Mouse (Mus musculus): ENCODE measurements at regions not wholly inside any gene's neighbourhood (a gene's known extent, or its start where the extent isn't known, plus 50 kb on each side); places are given as distances from the start of the nearest gene placed in this dataset.
A peak's percentile ranks its signal among the peaks of the same experiment; 100 is the strongest.

GRCm38 (mm10) chr15:67388514-67388913 lies 887.8 kb upstream of the Lrrc6 start:
- no peak for ATAC-seq (replicated peaks in 1 of 2; ENCODE audit: insufficient read depth in 1 of 2, low FRiP score in 2 of 2, low TSS enrichment in 1 of 2, low read depth in 1 of 2, poor library complexity in 2 of 2, severe bottlenecking in 2 of 2)

- no peak for ATAC-seq (replicated peaks in 1 of 2; ENCODE audit: insufficient read depth in 1 of 2, low FRiP score in 2 of 2, low TSS enrichment in 1 of 2, low read depth in 1 of 2, poor library complexity in 2 of 2, severe bottlenecking in 2 of 2)
Observed at GRCm38 (mm10) chr15:67386896-67387295, 886.2 kb upstream of the Lrrc6 start.

- ATAC-seq (replicated peaks in 1 of 2; ENCODE audit: insufficient read depth in 1 of 2, low FRiP score in 2 of 2, low TSS enrichment in 1 of 2, low read depth in 1 of 2, poor library complexity in 2 of 2, severe bottlenecking in 2 of 2): no peak
Observed at GRCm38 (mm10) chr15:67373599-67373998, 872.9 kb upstream of the Lrrc6 start.

- ATAC-seq (replicated peaks in 1 of 2; ENCODE audit: insufficient read depth in 1 of 2, low FRiP score in 2 of 2, low TSS enrichment in 1 of 2, low read depth in 1 of 2, poor library complexity in 2 of 2, severe bottlenecking in 2 of 2): no peak
Observed at GRCm38 (mm10) chr15:67373030-67373429, 872.3 kb upstream of the Lrrc6 start.

GRCm38 (mm10) chr15:67364099-67364756 lies 863.5 kb upstream of the Lrrc6 start:
- no peak for ATAC-seq (replicated peaks in 1 of 2; ENCODE audit: insufficient read depth in 1 of 2, low FRiP score in 2 of 2, low TSS enrichment in 1 of 2, low read depth in 1 of 2, poor library complexity in 2 of 2, severe bottlenecking in 2 of 2)

GRCm38 (mm10) chr15:67361012-67361571 lies 860.4 kb upstream of the Lrrc6 start:
- 0 out of 4 replicates have a peak, but pooled peaks of 1 of the 2 experiments have one; percentile 22 for ATAC-seq (replicated peaks in 1 of 2; ENCODE audit: insufficient read depth in 1 of 2, low FRiP score in 2 of 2, low TSS enrichment in 1 of 2, low read depth in 1 of 2, poor library complexity in 2 of 2, severe bottlenecking in 2 of 2)

- no peak for ATAC-seq (replicated peaks in 1 of 2; ENCODE audit: insufficient read depth in 1 of 2, low FRiP score in 2 of 2, low TSS enrichment in 1 of 2, low read depth in 1 of 2, poor library complexity in 2 of 2, severe bottlenecking in 2 of 2)
Observed at GRCm38 (mm10) chr15:67357867-67358266, 857.2 kb upstream of the Lrrc6 start.

- no peak for ATAC-seq (replicated peaks in 1 of 2; ENCODE audit: insufficient read depth in 1 of 2, low FRiP score in 2 of 2, low TSS enrichment in 1 of 2, low read depth in 1 of 2, poor library complexity in 2 of 2, severe bottlenecking in 2 of 2)
Observed at GRCm38 (mm10) chr15:67355334-67355733, 854.6 kb upstream of the Lrrc6 start.

GRCm38 (mm10) chr15:67354598-67355159 lies 854.0 kb upstream of the Lrrc6 start:
- no peak for ATAC-seq (replicated peaks in 1 of 2; ENCODE audit: insufficient read depth in 1 of 2, low FRiP score in 2 of 2, low TSS enrichment in 1 of 2, low read depth in 1 of 2, poor library complexity in 2 of 2, severe bottlenecking in 2 of 2)

GRCm38 (mm10) chr15:67349501-67349900 lies 848.8 kb upstream of the Lrrc6 start:
- ATAC-seq (replicated peaks in 1 of 2; ENCODE audit: insufficient read depth in 1 of 2, low FRiP score in 2 of 2, low TSS enrichment in 1 of 2, low read depth in 1 of 2, poor library complexity in 2 of 2, severe bottlenecking in 2 of 2): no peak

GRCm38 (mm10) chr15:67345179-67346148 lies 844.8 kb upstream of the Lrrc6 start:
- ATAC-seq (replicated peaks in 1 of 2; ENCODE audit: insufficient read depth in 1 of 2, low FRiP score in 2 of 2, low TSS enrichment in 1 of 2, low read depth in 1 of 2, poor library complexity in 2 of 2, severe bottlenecking in 2 of 2): peak; percentile 81 to 86; a peak in 3 of 4 replicates

GRCm38 (mm10) chr15:67342050-67342449 lies 841.3 kb upstream of the Lrrc6 start:
- no peak for ATAC-seq (replicated peaks in 1 of 2; ENCODE audit: insufficient read depth in 1 of 2, low FRiP score in 2 of 2, low TSS enrichment in 1 of 2, low read depth in 1 of 2, poor library complexity in 2 of 2, severe bottlenecking in 2 of 2)

GRCm38 (mm10) chr15:67337040-67337395 lies 836.3 kb upstream of the Lrrc6 start:
- ATAC-seq (replicated peaks in 1 of 2; ENCODE audit: insufficient read depth in 1 of 2, low FRiP score in 2 of 2, low TSS enrichment in 1 of 2, low read depth in 1 of 2, poor library complexity in 2 of 2, severe bottlenecking in 2 of 2): no peak

- no peak for ATAC-seq (replicated peaks in 1 of 2; ENCODE audit: insufficient read depth in 1 of 2, low FRiP score in 2 of 2, low TSS enrichment in 1 of 2, low read depth in 1 of 2, poor library complexity in 2 of 2, severe bottlenecking in 2 of 2)
Observed at GRCm38 (mm10) chr15:67336294-67337039, 835.8 kb upstream of the Lrrc6 start.

- ATAC-seq (replicated peaks in 1 of 2; ENCODE audit: insufficient read depth in 1 of 2, low FRiP score in 2 of 2, low TSS enrichment in 1 of 2, low read depth in 1 of 2, poor library complexity in 2 of 2, severe bottlenecking in 2 of 2): no peak
Observed at GRCm38 (mm10) chr15:67332521-67332920, 831.8 kb upstream of the Lrrc6 start.

GRCm38 (mm10) chr15:67320292-67320691 lies 819.6 kb upstream of the Lrrc6 start:
- ATAC-seq (replicated peaks in 1 of 2; ENCODE audit: insufficient read depth in 1 of 2, low FRiP score in 2 of 2, low TSS enrichment in 1 of 2, low read depth in 1 of 2, poor library complexity in 2 of 2, severe bottlenecking in 2 of 2): no peak

GRCm38 (mm10) chr15:67315202-67315601 lies 814.5 kb upstream of the Lrrc6 start:
- no peak for ATAC-seq (replicated peaks in 1 of 2; ENCODE audit: insufficient read depth in 1 of 2, low FRiP score in 2 of 2, low TSS enrichment in 1 of 2, low read depth in 1 of 2, poor library complexity in 2 of 2, severe bottlenecking in 2 of 2)
